Mouse (Mus musculus) G1E (cell line): ENCODE measurements around the gene Gas8.

Source experiments
- CTCF ChIP-seq: IDR thresholded peaks from 2 replicates; pipeline ENCODE4 v1.5.1; 2012; ENCODE audit warnings: low read depth, low read length, inconsistent platforms, mixed read lengths
- TAL1 ChIP-seq: conservative IDR thresholded peaks from 2 replicates; pipeline ENCODE4 v1.6.1; 2012; ENCODE audit warnings: low read depth, low read length, inconsistent platforms, mixed read lengths

- TF ChIP-seq TAL1 (no peak), CTCF (no peak)
Observed at GRCm38 (mm10) chr8:123478456-123479218, 40.0 kb upstream of the Gas8 start.
